Mouse (Mus musculus): Measurements from ENCODE around the gene Gstp2. TPM values are rescaled to one million over a fixed set of nuclear protein-coding genes. Genes with fewer than 3 reads are reported as not detected.

Gene Gstp2
- polyA plus RNA-seq, 1 experiment from 2014 or later: 1.4 TPM

DNA sequence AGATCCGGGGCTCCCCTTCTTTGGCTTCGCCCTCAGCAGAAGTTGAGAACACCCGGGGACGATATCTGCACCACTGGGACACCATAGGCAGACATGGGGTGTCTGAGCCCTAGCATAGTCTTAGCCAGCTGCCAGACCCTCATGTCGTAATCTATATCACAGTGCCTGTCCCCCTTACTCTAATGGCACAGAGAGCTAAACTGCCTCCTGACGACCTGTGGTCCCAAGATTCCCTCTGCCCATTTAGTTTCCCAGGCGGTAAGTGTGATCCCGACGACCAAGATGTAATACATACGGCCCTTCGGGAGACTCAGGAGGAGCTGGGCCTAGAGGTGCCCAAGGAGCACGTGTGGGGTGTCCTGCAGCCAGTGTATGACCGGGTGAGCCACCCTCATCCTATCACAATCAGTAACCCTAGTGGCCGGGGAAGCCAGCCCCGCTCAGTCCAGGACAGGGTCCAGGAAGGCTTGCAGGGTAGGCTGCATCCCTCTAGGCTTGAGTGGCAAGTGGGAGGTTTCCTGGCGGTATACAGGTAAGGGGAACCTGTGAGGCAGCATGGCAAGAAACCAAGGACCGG, 44.8 kb downstream of the Gstp2 start:
- Histone ChIP-seq H3K9ac (peak overlapping the region; percentile 93), H3K36me3 (peaks cover 17% of the 10 kb centered on the region), H3K4me2 (peak overlapping the region; percentile 81), H3K27ac (peak overlapping the region; percentile 98), H3K4me1 (peaks cover 25% of the 10 kb centered on the region), H3K27me3 (no peaks in the 10 kb centered on the region), H3K4me3 (peak overlapping the region; percentile 81), H3K9me3 (no peaks in the 10 kb centered on the region)
- 15% methylated on average over 17 of the region's 17 CpGs for WGBS
- no peak for ATAC-seq (ENCODE audit: insufficient number of reproducible peaks, low FRiP score, low TSS enrichment, low read depth)

GRCm38 (mm10) chr19:4000119-4000900, 45.5 kb downstream of the Gstp2 start, which contains the start of the genes Nudt8 and Gm49405:
TSS of gene Nudt8 (plus strand) at chr19:4000580.
TSS of gene Gm49405 (plus strand) at chr19:4000626.
- H3K4me2 ChIP-seq: peak within 1 kb of the TSS; percentile 81
- no peaks in the 10 kb centered on the region for H3K27me3 ChIP-seq
- H3K27ac ChIP-seq: peak within 1 kb of the TSS; percentile 98
- H3K36me3 ChIP-seq: peaks cover 12% of the 10 kb centered on the region; the same call in 1 of the 2 replicates
- H3K9ac ChIP-seq: peak within 1 kb of the TSS; percentile 93
- no peaks in the 10 kb centered on the region for H3K9me3 ChIP-seq
- peaks cover 25% of the 10 kb centered on the region for H3K4me1 ChIP-seq
- peak; percentile 86 for ATAC-seq (ENCODE audit: insufficient number of reproducible peaks, low FRiP score, low TSS enrichment, low read depth)
- whole genome bisulfite sequencing: under 1% methylated on average over 64 of the region's 64 CpGs
- H3K4me3 ChIP-seq: peak within 1 kb of the TSS; percentile 81

GRCm38 (mm10) chr19:3999121-3999730, 46.6 kb downstream of the Gstp2 start:
- 82% methylated on average over 9 of the region's 9 CpGs for WGBS
- peaks cover 25% of the 10 kb centered on the region for H3K4me1 ChIP-seq
- no peak overlapping the region for H3K9ac ChIP-seq
- peak overlapping the region; percentile 47; the same call in 1 of the 2 replicates for H3K27ac ChIP-seq
- H3K9me3 ChIP-seq: no peaks in the 10 kb centered on the region
- H3K27me3 ChIP-seq: no peaks in the 10 kb centered on the region; the same call in 1 of the 2 replicates
- H3K4me3 ChIP-seq: peak overlapping the region; percentile 81; the same call in 1 of the 2 replicates
- H3K36me3 ChIP-seq: peaks cover 6% of the 10 kb centered on the region; the same call in 1 of the 2 replicates
- ATAC-seq (ENCODE audit: insufficient number of reproducible peaks, low FRiP score, low TSS enrichment, low read depth): no peak
- peak overlapping the region; percentile 81 for H3K4me2 ChIP-seq

GRCm38 (mm10) chr19:3998335-3998734, 47.5 kb downstream of the Gstp2 start:
- Histone ChIP-seq H3K9me3 (no peaks in the 10 kb centered on the region), H3K4me3 (no peak overlapping the region), H3K27ac (no peak overlapping the region), H3K27me3 (no peaks in the 10 kb centered on the region; the same call in 1 of the 2 replicates), H3K36me3 (no peaks in the 10 kb centered on the region), H3K4me2 (no peak overlapping the region), H3K4me1 (peaks cover 25% of the 10 kb centered on the region), H3K9ac (no peak overlapping the region)
- ATAC-seq (ENCODE audit: insufficient number of reproducible peaks, low FRiP score, low TSS enrichment, low read depth): no peak
- 74% methylated on average over 8 of the region's 8 CpGs for WGBS

DNA sequence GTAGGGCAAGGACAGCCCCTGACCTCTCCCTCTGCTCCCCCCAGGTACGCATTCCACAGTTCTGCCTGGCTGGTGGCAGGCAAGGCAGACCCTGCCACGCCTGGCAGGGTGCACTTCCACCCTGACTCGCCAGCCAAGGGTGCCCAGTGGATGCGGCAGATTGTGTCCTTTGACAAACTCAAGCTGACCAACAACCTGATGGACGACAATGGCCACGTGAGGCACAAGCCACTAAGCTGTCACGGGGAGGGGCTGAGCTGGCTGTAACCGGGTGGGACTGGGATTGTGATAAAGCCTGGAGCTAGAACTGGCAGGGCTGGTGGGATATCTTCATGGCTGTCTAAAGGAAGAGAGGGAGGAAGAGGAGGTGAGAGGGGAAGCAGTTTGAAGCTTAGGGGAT, 48.6 kb downstream of the Gstp2 start:
- H3K4me1 ChIP-seq: peaks cover 25% of the 10 kb centered on the region
- H3K9me3 ChIP-seq: no peaks in the 10 kb centered on the region
- no peaks in the 10 kb centered on the region; the same call in 1 of the 2 replicates for H3K27me3 ChIP-seq
- 53% methylated on average over 8 of the region's 8 CpGs for WGBS
- H3K27ac ChIP-seq: no peak overlapping the region
- no peak overlapping the region for H3K4me3 ChIP-seq
- no peak for ATAC-seq (ENCODE audit: insufficient number of reproducible peaks, low FRiP score, low TSS enrichment, low read depth)
- H3K9ac ChIP-seq: no peak overlapping the region
- no peaks in the 10 kb centered on the region for H3K36me3 ChIP-seq
- H3K4me2 ChIP-seq: no peak overlapping the region

DNA sequence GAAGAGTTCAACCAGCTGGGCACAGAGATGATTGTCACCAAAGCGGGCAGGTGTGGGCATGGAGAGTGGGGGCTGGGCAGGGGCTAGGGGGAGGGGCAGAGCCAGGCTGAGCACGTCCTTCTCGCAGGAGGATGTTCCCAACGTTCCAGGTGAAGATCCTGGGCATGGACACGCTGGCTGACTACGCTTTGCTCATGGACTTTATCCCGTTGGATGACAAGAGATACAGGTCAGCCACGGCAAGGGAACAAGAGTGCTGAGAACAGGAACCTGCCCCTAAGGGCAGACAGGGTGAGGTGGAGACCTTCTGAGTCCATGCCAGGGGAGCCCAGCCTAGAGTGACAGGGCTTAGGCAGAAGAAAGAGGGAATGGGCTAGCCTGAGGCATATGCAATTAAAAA, 49.1 kb downstream of the Gstp2 start:
- Histone ChIP-seq H3K9ac (no peak overlapping the region), H3K27me3 (no peaks in the 10 kb centered on the region; the same call in 1 of the 2 replicates), H3K4me1 (peaks cover 22% of the 10 kb centered on the region), H3K4me3 (no peak overlapping the region), H3K27ac (no peak overlapping the region), H3K9me3 (no peaks in the 10 kb centered on the region), H3K36me3 (no peaks in the 10 kb centered on the region), H3K4me2 (no peak overlapping the region)
- no peak for ATAC-seq (ENCODE audit: insufficient number of reproducible peaks, low FRiP score, low TSS enrichment, low read depth)
- 79% methylated on average over 8 of the region's 8 CpGs for WGBS

DNA sequence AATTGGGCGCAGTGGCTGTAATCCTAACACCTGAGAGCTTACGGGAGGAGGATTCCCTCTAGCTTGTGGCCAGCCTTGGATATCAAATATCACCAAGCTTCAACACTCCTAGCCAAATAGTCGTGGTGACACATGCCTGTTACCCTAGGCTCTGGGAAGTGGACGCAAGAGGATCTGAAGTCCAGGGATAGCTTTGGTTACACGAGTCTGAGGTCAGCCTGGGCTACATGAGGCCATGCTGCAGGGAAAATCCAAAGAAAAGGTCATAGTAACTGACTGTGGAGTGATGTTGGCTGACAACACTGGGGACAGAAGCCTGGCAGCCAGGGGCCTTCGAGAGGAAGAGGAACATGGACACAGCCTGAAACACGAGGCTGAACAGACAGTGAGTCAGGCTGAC, 49.7 kb downstream of the Gstp2 start:
- H3K4me1 ChIP-seq: peaks cover 16% of the 10 kb centered on the region
- no peak overlapping the region for H3K27ac ChIP-seq
- no peak overlapping the region for H3K4me2 ChIP-seq
- 64% methylated on average over 7 of the region's 7 CpGs for WGBS
- no peak for ATAC-seq (ENCODE audit: insufficient number of reproducible peaks, low FRiP score, low TSS enrichment, low read depth)
- H3K36me3 ChIP-seq: no peaks in the 10 kb centered on the region
- no peak overlapping the region for H3K9ac ChIP-seq
- no peaks in the 10 kb centered on the region for H3K9me3 ChIP-seq
- H3K4me3 ChIP-seq: no peak overlapping the region
- H3K27me3 ChIP-seq: no peaks in the 10 kb centered on the region; the same call in 1 of the 2 replicates

GRCm38 (mm10) chr19:3995505-3995904, 50.3 kb downstream of the Gstp2 start:
- Histone ChIP-seq H3K27me3 (no peaks in the 10 kb centered on the region; the same call in 1 of the 2 replicates), H3K4me1 (peaks cover 11% of the 10 kb centered on the region), H3K9me3 (no peaks in the 10 kb centered on the region), H3K36me3 (no peaks in the 10 kb centered on the region), H3K4me2 (no peak overlapping the region), H3K27ac (no peak overlapping the region), H3K4me3 (no peak overlapping the region), H3K9ac (no peak overlapping the region)
- no peak for ATAC-seq (ENCODE audit: insufficient number of reproducible peaks, low FRiP score, low TSS enrichment, low read depth)
- WGBS: 75% methylated on average over 3 of the region's 3 CpGs

GRCm38 (mm10) chr19:3994932-3995331, 50.9 kb downstream of the Gstp2 start:
- Histone ChIP-seq H3K4me1 (peaks cover 11% of the 10 kb centered on the region), H3K36me3 (no peaks in the 10 kb centered on the region), H3K9me3 (no peaks in the 10 kb centered on the region), H3K4me3 (no peak overlapping the region), H3K9ac (no peak overlapping the region), H3K4me2 (no peak overlapping the region), H3K27ac (no peak overlapping the region), H3K27me3 (no peaks in the 10 kb centered on the region; the same call in 1 of the 2 replicates)
- 62% methylated on average over 6 of the region's 6 CpGs for WGBS
- ATAC-seq (ENCODE audit: insufficient number of reproducible peaks, low FRiP score, low TSS enrichment, low read depth): no peak

GRCm38 (mm10) chr19:3992416-3992815, 53.4 kb downstream of the Gstp2 start, which contains the start of gene Tbx10:
TSS of gene Tbx10 (plus strand) at chr19:3992752.
- Histone ChIP-seq H3K4me1 (no peaks in the 10 kb centered on the region), H3K4me3 (no peak within 1 kb of the TSS), H3K27me3 (no peaks in the 10 kb centered on the region; the same call in 1 of the 2 replicates), H3K4me2 (no peak within 1 kb of the TSS), H3K36me3 (no peaks in the 10 kb centered on the region), H3K9ac (no peak within 1 kb of the TSS), H3K9me3 (no peaks in the 10 kb centered on the region), H3K27ac (no peak within 1 kb of the TSS)
- ATAC-seq (ENCODE audit: insufficient number of reproducible peaks, low FRiP score, low TSS enrichment, low read depth): no peak
- WGBS: 41% methylated on average over 5 of the region's 5 CpGs

DNA sequence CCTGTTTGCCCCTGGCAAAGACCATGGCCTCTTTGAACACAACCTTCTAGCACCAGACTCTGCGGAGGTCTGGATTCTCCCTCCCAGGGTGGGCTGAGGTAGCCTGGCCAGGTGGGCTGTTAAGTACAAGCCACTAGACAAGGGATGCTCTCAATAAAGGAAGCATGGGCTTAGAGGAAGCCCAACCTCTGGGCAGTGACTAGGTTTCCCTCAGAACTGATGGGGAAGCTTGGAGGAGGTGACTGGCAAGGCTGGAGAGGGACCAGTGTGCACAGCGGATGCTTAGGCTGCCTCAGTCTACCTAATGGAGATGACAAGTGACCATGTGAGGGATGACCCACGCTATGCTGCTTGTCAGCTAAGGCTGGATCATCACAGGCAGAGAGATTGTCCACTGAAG, 53.9 kb downstream of the Gstp2 start:
- H3K9me3 ChIP-seq: no peaks in the 10 kb centered on the region
- no peak overlapping the region for H3K4me3 ChIP-seq
- H3K9ac ChIP-seq: no peak overlapping the region
- 78% methylated on average over 3 of the region's 3 CpGs for whole genome bisulfite sequencing
- H3K36me3 ChIP-seq: no peaks in the 10 kb centered on the region
- peaks cover 2% of the 10 kb centered on the region for H3K4me1 ChIP-seq
- ATAC-seq (ENCODE audit: insufficient number of reproducible peaks, low FRiP score, low TSS enrichment, low read depth): no peak
- no peak overlapping the region for H3K4me2 ChIP-seq
- no peaks in the 10 kb centered on the region; the same call in 1 of the 2 replicates for H3K27me3 ChIP-seq
- H3K27ac ChIP-seq: no peak overlapping the region

GRCm38 (mm10) chr19:3991562-3991961, 54.3 kb downstream of the Gstp2 start:
- no peaks in the 10 kb centered on the region for H3K36me3 ChIP-seq
- H3K9ac ChIP-seq: no peak overlapping the region
- H3K4me3 ChIP-seq: no peak overlapping the region
- H3K27me3 ChIP-seq: no peaks in the 10 kb centered on the region; the same call in 1 of the 2 replicates
- H3K4me1 ChIP-seq: peaks cover 6% of the 10 kb centered on the region
- H3K4me2 ChIP-seq: no peak overlapping the region
- no peak overlapping the region for H3K27ac ChIP-seq
- H3K9me3 ChIP-seq: no peaks in the 10 kb centered on the region
- 96% methylated on average over 3 of the region's 3 CpGs for WGBS
- ATAC-seq (ENCODE audit: insufficient number of reproducible peaks, low FRiP score, low TSS enrichment, low read depth): no peak

Measured in limb, embryonic 15.5 days (tissue).